Mouse (Mus musculus) ZHBTc4 (cell line): ENCODE results near the gene Capn5.
"Not testable (repeated sequence)": the region's sequence is repeated elsewhere in the genome, so short reads cannot be mapped to it uniquely, and the experiment has no call there.

ENCODE experiments used
- DNase-seq: peaks from one replicate; pipeline ENCODE4 v3.0.0-alpha.2; 2011; ENCODE audit warnings: low read depth, low spot score

Capn5 gene

DNA sequence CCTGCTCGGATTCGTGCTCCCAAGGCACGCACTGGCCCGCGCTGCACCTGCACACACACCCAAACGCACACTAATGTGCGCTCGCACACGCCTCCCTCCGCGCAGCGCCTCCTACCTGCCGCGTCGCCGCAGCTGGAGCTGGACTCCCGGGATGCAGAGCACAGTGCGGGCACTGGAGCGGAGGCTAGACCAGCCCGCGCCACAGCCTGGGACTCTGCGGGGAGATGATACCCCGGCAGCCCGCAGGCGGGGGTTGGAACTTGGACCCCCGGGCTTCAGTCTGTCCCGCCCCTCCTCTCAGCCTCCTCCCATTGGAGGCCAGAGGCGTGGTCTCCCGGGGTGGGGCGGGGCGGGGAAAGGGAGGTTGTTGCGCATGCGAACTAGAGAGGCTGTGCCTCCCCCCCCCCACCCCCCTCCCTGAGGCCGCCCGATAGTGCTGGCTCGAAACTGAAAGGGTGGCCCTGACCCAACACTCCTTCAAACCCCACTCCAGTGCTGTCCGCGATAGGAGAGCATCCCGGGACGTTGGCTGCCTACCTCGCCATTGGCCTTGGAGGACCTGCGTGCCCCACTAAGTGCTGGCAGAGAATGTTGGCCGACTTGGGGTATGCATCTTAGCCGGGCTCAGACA, at the start of gene Capn5:
TSS of gene Capn5 (minus strand) at position 346 of the 631 bp plus-strand sequence.
- DNase-seq: peak; percentile 85

DNA sequence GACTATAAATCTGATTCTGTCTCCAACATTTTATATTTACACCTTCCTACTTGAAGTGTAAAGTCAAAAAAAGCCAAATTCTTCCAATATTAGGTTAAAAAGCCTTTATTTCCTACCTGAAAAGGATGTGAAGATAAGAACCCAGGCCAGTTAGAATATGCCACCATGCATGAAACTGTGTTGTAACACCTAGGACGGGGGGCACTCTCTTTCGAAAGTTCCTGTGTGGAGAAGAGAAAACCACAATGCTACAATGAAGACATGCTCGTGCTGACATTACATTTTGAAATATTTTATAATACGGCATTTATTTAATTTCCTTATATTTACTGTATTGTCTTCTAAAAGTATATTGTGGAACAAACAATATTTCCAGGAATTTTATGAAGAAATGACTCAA, 45.7 kb upstream of the Capn5 start:
- no peak for DNase-seq

DNA sequence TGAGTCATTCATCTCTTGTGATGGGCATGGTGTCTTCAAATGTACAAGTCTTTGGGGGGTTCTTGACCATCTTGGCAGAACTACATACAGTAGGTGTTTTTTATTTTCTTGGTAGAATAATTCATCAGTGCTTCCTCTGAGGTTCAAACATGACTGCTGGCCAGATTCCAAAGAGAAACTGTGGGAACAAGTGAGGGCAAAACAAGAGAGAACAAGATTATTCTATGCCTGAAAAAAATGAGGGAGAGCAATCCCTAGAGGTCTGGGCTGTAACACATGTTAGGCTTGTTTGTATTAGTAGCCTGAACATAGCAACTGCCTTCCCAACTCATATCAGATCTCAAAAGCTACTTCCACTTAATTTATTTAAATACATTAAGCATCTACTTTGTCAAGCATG, 38.6 kb upstream of the Capn5 start:
- DNase-seq: no peak

DNA sequence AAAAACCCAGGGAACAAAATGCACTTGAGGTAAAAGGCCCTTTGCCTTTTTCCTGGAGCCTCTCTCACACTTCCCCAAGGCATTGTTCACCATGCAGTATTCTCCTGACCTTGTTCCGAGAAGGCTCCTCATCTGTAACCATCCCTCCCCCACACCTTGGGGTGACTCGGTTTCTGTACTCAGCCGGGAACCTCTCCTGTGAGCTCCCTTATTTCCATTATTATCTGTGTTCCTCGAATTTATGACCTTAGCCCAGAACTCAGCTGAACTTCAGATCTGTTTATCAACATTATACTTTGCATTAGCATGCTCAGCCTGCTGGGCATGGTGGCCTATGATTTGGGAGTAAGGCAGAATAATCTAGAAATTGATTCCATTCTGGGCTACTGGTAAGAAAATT, 24.9 kb upstream of the Capn5 start:
- no peak for DNase-seq

DNA sequence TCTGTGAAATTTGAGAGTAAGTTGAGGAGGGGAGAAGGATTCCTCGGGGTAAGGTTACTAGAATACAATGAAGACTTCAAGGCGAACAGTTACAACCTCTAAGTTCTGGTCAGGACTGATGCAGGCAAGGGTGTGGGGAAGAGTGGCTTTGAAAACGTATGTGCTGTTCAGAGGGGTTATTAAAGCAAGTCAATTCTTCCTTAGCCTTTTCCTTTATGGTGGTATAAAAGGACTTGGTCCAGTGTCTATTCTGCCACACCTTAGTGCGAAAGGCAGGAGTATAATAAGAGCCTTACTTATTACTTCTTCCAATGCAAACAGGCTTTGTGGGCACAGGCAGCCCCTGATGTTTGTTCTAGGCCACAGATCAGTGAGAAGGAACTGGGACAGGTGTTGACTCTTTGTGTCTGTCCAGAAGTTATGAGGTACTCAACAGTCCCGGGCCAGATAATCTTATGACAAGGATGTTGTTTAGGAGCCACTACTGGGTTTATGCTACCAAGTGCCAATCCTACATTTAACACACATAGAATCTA, 23.5 kb upstream of the Capn5 start:
- DNase-seq: no peak

DNA sequence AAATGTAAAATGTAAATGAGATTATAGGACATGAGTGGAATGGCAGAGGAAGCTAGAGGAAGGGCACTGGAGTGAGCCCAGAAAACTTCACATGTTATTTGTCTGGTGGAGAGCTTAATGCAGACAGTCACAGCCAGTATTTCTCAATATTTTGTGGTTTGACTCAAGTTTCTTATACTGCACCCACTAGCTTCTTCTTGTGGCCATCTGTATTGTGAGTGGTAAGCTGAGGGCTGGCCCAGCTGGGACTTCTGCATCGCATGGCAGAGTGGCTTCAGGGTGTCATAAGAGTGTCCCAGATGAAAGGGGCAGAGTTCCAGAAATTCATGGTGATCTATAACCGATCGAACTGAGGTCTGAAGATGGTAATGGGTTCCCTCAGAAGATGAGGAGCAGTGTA, 22.3 kb upstream of the Capn5 start:
- DNase-seq: no peak

DNA sequence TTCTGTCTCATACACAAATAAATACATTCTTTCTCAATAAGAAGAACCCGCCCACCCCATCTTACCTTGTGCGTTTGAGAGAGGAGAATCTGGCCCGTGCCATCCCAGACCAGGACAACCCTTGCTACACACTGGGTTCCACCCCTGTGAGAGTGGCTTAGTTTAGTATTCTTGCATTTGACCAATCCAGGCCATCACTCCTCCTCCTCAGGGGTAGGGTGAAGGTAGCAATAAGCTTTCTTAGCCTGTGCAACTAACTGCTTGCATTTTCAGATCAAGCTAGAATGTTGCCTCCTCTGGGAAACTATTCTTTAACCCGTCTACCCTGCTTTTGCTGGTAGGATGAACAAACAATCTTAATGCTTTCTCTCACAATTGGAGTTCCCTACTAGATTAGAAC, 21.3 kb upstream of the Capn5 start, which contains the start of gene B3gnt6:
TSS of gene B3gnt6 (minus strand) at position 101 of the 400 bp plus-strand sequence.
- DNase-seq: no peak

DNA sequence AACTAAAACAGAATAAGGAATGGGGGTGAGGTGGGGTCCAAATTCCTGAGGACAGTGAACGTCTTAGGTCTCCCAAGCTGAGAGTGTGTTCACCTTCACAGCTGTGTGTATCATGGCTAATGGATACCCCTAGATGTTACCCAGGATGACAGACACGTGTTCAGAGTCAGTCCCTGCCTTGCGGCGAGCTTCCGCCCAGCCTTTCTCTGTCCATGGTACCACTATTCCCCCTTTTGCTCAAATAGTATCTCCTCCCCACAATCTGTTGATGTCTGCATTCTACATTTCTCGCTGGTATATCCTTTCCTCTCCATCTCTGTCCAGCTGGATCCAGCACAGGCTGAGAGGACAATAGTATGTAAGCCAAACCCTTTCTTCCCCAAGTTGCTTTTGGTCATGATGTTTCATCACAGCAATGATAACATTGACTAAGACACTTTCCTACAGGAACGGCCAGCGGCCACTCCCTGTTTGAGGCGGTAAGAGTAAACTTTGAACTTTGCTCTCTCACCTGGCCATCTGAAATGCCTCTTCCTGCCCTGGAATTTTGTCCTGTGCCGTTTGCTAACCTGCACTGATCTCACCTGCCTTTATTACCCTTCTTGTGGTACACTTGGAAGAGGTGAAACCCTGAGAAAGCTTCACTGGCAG, 17.2 kb upstream of the Capn5 start:
- peak; percentile 32 for DNase-seq

DNA sequence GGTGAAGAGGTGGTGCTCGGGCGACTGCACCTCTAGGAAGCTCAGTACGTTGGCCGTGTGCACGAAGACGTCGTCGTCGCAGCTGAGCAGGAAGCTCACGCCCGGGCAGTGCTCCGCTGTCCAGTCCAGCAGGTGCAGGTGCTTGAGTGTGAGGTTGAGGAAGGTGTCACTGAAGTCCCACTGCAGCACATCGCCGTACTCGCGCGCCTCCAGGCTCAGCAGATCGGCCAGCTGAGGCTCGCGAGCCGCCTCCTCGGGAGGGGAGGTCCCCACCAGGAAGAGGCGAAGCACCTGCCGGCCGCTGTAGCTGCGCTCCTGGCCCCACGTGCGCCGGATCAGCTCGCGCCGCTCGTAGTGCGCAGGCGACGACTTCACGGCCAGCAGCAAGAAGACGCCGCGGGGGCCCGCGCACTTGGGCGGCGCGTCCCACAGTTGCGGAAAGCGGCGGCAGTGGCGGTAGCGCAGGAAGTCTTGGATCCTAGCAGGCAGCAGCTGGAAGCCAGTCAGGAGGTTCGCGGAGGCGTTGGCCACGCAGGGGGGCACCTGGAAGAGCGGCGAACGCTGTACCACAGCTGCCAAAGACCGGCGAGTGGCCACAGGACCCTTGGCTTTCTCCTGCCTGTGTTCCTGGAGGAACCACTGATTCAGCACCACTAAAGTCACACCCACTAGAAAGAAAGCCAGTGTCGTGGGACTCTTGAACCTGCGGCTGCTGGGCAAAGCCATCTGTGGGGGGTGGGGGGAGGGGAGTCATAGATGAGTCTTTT, 16.1 kb upstream of the Capn5 start:
- peak; percentile 70 for DNase-seq

DNA sequence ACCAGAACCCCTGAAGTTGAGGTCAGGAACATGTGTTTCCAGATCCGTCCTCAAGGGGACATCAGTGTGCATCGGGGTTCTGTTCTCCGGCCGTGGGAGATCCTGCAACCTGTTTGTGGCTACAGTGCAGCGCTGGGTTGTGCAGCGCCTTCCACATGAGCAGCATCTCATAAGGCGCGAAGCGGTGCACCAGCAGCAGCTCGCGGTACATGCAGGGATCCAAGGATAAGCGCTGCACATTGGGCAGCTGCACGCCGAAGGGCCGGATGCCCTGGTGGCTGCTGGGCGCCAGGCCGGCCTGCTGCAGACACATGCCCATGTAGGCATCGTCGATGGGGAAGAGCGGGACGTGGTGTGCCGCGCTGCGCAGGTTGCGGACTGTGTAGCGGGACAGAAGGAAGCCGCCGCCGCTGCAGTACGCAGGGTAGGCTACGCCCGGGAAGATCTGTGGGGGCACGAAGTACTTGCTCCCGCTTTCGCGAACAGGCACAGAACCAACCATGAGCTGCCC, 15.5 kb upstream of the Capn5 start:
- DNase-seq: peak; percentile 77

DNA sequence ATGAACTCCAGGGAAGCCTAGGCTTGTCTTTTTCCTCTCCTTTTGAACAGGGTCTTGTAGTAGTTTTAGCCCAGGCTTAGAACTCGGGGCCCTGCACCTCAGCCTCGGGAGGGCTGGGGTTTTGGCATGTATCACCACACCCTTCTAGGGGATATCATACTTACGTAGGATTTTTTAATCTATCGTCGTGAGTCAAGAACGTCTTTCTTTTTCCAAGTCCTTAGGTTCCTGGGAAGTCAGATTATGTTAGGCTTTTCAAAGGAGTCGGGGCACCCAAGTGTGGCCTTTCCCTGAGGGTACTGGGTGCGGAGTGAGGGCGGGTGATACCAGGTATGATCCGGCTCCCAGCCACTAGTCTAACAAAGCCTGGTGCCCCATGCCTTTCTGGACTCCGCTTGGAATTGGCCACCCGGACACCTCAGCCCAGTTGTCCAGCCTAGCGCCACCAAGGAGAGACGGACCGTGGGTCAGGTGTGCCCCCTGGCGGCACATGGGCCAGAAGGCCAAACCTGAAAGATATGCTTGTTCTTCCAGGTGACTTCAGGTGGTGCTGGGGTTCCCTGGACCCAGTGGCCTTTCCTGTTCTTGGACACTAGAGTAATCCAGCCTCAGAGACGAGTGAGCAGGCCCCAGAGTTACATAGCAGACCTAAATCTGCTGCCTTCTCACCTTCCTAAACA, 13.6 kb upstream of the Capn5 start:
- DNase-seq: peak; percentile 48

DNA sequence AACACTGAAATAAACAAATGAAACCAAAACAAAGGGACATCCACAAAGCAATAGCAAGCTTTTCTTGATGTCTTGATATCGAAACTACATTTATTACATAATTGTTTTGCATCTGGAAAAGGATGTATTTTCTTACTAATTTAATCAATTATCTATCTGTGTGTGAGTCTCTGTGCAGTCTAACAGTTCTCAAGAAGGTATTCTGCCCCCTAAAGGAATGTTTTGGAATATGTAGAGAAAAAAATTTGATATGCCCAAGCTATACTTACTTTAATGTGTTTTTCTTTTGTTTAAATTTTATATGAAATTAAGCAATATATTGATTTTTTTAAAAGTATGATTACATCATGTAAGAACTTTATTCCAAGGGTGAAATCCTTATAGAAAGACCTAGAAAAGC, 12.5 kb upstream of the Capn5 start:
- DNase-seq: no peak

DNA sequence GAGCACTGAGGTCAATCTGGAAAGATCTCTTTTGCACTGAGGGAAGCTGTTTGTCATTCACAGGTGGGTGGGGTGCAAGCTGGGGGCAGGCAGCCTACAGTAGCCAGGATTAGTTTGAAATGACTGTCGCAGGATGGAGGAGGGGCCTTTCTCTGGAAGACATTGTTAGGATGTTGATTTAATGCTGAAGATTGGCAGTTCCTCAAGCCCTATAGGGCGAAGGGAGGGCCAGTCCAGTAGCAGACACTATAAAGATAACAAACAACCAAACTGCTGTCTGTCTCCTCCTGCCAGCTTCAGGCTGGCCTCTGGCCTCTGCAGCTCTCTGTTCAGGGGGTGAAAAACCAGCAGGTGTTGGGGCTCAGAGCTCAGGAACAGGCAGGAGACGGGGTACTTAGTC, 11.7 kb upstream of the Capn5 start:
- DNase-seq: peak; percentile 33

DNA sequence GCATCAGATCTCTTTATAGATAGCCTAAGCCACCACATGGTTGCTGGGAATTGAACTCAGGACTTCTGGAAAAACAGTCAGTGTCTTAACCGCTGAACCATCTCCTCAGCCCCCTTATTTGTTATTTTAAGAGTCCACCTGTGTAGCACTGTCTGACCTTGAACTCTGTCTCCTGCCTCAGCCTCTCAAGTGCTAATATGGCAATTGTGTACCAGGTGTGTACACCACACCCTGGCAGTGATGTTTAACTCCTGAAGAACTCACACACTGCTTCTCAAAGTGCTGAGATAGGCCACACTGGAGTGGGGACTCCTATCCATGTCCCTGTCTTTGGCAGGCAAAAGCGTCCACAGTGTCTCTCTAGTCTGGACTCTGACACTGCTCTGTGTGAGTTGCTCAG, 10.6 kb upstream of the Capn5 start:
- no peak for DNase-seq

DNA sequence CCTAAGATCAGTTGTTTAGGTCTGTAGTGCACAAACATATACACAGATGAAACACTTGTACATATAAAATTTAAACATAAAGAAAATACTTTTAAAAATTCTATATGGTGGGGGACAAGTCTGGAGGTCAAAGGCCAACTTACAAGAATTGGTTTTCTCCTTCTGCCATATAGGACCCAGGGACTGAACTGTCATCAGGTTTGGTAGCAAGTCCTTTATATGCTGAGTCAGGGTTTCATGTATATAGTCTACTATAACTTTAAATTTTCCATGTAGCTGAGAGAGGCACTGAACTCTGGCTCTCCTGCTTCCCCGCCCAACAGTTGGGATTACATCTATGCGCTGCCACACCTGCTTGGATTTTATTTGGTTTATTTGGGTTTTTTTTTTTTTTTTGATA, 10.2 kb upstream of the Capn5 start:
- DNase-seq: no peak

DNA sequence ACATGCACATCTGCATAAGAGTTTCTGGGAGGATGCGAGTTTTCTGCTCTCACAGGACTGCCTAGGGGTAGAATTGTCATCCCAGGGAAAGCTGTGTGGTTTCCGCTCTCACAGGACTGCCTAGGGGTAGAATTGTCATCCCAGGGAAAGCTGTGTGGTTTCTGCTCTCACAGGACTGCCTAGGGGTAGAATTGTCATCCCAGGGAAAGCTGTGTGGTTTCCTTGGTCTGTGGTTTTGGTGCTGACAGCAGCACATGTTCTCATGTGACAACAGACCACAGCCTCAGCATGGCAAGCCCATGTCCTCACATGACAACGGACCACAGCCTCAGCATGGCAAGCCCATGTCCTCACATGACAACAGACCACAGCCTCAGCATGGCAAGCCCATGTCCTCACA, 9.3 kb upstream of the Capn5 start:
- DNase-seq: not testable (repeated sequence)

DNA sequence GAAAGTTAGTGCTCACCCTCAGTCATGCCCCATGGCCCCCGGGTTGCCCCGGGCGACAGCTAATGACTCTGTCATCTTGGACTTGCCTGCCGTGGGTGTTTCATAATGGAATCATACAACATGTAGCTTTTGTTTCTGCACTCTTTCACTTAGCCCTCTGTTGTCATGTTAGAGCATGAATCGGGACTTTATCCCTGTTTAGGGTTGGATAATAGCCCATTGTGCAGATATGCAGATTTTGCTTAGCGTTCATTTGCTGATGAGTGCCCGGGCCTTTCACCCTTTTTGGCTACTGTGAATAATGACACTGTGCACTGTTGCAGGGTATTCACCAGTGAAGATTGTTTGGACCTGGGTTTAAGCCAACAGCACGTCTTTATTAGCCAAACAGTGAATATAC, 8.6 kb upstream of the Capn5 start:
- DNase-seq: no peak

DNA sequence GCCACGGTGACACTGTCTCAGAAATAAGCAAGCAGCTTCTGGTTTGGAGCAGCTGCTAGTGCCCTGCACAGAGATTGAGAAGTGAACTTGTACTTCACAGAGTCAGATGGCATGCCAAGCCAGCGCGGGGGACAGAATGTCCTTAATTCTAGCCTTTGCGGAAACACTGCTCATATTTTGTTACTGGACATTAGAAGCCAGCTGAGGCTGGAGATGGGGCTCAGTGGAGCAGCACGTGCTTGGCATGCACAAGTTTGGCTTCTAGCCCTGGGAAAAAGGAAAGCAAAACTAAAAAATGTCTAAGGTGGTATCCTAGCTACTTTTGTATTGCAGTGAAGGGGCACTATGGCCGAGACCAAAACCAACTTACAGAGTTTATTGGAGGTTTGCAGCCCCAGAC, 7.3 kb upstream of the Capn5 start:
- DNase-seq: no peak

DNA sequence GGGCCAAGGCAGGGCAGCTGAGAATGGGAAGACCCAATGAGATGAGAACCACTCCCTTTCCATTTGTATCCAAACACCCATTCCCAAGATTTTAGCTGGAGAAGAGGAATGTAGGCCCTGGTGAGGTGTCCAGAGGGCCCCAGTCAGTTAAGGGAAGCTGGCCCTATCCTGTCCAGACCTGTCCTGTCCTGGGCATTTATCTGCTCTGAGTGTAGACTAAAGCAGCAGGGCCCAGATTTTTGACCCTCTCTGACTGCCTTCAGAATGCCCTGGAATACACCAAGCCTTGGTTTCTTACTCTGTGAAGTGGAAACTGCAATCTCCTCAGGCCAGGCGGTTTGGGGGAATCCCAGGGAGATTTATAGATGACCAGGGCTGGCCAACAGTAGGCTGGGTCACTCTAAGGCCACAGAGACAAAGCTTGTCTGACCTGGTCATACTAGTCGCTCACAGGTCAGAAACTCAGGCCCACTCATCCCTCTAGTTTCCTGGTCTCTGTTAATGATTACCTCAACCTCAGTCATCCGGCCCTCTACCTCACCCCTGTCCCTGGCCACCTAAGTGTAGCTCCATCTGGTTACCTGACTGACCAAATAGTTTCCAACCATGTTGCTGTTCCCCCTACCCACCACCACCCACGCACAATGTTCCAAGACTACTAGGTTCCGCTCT, 622 bp upstream of the Capn5 start:
- no peak for DNase-seq

DNA sequence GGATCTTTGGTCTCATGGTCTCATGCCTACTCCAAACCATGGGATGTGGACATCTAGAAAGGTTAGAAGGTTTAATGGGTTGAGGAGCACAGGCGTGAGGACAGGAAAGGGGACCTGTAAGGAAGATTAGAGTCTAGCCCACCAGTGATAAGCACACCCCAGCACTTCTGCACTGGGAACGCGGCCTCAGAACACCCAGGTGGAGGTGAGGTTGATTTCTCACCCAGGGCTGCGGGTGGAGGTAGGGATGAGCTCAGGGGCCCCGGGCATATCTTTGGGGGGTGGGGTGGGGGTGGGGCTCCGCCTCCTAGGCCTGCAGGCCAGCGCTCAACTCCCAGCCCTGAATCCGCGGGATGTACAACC, 527 bp downstream of the Capn5 start:
- no peak for DNase-seq

DNA sequence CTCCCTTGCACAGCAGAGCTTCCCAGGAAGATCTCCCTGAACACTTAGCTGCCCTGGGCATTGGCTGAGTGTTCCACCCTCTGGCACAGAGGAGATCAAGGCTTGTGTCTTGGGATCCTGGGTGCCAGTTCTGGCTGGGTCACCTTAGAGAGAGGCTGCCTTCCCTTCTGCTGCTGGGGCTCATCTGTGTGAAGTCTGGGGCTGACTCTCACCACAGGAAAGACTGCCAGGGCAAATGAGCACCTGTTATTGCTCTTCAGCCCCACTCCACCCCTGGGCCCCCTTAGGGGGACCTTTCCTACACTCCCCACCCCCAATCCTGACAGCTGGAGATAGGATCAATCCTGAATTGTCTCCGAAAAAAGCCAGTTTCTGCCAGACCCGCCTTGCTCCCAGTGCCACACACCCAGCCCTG, 996 bp downstream of the Capn5 start:
- DNase-seq: no peak
